Mouse (Mus musculus) monocyte, adult 2 months (primary cell): ENCODE measurements around the gene Cmip.

ENCODE experiments used
- DNase-seq, 2 experiments: peaks; one replicate each; pipeline ENCODE4 v3.0.0; 2022; ENCODE audit warnings: low spot score in 2 of 2, low read depth in 1 of 2

The Cmip gene

DNA sequence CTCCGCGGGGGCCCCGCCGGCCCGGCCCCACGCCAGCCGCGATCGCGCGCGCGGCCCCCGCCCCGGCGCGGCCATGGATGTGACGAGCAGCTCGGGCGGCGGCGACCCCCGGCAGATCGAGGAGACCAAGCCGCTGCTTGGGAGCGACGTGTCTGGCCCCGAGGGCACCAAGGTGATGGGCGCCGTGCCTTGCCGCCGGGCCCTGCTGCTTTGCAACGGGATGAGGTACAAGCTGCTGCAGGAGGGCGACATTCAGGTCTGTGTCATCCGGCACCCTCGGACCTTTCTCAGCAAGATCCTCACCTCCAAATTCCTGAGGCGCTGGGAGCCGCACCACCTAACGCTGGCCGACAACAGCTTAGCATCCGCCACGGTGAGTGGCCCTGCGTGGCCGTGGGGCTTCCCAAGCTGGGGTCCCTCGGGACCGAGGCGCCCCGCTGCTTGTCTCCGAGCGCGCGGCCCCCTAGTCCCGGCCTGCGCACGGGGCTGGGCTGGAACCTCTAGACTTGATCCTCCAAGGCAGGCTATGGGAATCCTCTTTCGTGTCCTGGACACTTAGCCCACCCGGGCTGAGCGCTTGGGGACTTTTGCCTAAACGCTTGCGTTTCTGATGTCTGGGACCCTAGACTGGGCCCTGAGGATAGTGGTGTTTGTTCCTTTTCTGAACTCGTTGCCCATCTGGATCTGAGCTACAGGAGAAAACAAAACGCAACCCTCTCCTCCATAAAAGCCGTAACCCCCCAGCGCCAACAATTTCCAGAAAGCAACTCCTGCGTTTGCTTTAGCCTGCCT, at the start of gene Cmip:
TSS of gene Cmip (plus strand) at position 36 of the 792 bp plus-strand sequence.
- DNase-seq, result peak in 1 of 2 experiments; percentile 34

DNA sequence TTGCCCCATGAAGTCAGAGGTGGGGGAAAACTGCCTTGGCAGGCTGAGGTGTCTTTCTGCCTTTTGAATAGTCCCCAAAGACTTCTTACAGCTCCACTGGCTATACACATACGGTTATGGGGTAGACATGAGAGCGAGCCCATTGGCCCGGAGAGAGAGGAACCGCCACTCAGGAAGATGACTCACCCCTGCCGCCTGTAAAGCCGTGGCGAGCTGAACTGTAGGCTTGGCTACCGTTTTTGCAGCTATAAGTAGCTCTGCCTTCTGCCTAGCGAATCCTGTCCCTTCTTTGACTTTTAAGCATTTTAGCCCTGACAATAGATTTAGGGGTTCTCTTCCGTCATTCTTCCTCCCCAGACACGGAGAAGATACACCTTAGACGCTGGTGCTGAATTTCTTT, 47.7 kb upstream of the Cmip start:
- peak; percentile 16 to 21 for DNase-seq

DNA sequence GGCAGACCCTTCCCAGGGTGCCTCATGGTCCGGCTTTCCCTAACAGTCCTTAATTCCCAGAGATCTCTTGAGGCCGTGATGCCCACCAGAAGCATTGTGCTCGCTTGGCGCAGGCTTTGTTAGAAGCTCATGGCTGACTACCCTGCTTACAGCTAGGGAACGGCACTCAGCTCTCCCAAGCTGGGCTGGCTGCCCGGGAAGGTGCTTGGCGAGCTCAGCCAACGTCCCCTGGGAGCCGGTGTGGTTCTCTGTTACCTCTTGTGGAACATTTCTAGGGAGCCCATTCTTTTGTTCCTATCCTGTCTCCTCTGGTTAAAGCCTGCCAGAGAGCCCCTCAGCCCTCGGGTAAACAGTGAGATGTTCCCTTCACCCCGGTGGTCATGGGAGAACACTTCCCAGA, 44.8 kb upstream of the Cmip start:
- DNase-seq, result no peak

DNA sequence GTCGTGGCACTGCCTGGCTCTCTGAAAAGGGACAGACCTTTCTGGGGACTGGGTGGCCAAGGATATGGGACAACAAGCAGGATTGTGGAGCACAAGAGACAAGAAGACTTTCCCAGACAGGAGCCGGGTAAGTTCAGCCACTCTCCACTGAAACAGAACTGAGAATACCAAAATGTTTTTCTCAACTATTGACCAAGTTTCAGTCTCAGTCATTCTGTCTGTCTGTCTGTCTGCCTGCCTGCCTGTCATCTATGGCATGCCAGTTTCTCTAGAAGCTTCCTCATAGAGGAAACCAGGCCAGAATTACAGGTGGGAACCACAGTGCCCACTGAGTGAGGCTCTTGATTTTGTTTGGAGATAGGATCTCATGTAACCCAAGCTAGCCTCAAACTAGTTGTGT, 39.1 kb upstream of the Cmip start:
- no peak for DNase-seq

DNA sequence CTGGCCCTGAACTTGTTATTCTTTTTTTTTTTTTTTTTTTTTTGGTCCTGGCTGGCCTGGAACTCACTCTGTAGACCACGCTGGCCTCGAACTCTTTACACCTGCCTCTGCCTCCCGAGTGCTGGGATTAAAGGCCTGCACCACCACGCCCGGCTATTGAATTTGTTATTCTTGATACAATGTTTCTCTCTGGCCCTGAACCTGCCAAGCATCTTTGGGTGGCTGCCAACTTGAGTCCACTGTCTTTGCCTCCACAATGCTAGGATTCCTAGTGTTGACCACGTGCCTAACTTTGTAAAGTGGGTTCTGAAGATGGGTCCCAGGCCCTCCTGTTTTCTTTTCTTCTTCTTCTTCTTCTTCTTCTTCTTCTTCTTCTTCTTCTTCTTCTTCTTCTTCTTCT, 34.5 kb upstream of the Cmip start:
- no peak for DNase-seq

DNA sequence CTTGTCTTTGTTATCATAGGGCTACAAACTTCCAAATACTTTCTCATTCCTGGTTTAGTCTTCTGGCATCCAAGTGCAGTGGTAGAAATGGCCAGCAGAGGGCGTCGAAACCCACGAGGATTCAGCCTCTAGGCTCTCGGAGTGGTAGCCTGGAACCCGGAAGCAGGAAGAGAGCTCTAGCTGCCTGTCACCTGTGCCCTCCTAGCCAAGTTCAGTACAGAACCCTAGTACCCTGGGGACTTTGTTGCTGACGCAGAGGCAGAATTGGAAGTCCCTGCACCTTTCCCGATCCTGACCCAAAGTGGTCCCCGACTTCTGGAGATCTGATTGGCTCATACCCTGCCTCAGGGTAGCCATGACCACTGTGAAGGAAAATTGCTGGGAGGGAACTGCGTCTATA, 32.2 kb upstream of the Cmip start:
- DNase-seq, result peak; percentile 66 to 77

DNA sequence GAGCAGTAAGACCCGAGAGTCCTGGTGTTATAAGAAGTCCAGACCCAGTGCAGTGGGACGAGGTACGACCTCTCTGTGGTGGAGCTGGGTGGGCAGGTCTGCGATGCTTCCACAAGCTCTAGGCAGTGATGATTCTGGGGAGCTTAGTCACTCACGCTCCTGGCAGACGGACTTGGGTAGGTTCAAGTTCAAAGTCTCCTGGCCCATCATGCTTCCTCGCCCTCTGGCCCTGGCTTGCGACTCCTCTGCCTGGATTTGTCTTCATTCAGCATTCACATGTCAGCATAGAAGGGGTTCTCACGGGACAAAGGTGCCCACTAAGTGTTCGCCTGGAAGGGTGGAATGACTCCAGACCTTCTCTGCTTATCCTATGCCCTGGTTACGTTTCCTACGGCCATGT, 30.6 kb upstream of the Cmip start:
- no peak for DNase-seq

DNA sequence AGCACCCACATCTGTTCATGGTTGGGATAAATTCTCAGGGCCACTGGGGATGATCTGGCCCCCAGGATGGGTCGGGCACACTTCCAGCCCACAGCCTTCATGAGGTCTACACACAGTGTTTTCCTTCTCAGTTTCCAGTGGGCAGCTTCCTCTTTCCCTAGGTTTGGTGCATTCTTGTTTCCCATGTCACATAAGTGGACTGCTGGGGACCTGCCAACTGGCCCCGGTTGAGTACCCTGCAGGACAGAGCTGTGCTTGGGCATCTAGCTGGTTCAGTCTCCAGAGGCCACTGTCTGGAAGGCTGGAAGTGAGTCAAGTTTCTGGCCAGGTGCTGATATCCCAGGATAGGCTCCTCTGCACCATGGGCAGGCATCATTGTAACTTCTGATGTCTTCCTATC, 29.5 kb upstream of the Cmip start:
- peak in 1 of 2 experiments; percentile 16 for DNase-seq

DNA sequence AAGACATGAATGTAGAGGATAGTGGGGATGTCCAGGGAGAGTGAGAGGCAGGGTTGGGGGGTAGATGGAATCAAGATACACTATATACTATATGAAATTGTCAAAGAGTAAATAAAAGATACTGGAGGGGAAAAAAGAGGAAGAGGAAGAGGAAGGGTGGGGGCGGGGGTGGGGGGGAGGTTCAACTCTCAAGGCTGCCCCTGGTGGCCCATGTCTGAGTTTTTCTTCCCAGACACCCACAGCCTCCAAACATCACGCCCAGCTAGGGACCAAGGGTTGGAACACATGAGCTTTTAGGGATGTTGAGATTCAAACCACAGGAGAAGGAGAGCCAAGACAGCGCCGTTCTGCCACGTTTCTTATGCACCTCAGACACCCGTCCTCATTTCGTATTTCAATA, 23.7 kb upstream of the Cmip start:
- DNase-seq, result no peak

DNA sequence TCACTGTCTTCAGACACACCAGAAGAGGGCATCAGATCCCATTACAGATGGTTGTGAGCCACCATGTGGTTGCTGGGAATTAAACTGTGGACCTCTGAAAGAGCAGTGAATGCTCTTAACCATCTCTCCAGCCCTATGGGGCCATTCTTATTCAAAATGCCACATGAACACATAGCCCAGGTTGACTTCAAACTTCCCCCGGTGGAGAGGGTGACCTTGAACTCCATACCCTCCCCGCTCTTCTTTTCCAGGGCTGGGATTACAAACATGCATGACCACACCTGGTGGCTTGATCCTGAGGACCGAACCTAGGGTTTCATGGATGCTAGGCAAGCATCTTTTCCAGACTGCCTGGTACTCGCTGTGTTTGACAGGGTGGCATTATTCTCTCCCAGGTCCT, 20.3 kb upstream of the Cmip start:
- no peak for DNase-seq

DNA sequence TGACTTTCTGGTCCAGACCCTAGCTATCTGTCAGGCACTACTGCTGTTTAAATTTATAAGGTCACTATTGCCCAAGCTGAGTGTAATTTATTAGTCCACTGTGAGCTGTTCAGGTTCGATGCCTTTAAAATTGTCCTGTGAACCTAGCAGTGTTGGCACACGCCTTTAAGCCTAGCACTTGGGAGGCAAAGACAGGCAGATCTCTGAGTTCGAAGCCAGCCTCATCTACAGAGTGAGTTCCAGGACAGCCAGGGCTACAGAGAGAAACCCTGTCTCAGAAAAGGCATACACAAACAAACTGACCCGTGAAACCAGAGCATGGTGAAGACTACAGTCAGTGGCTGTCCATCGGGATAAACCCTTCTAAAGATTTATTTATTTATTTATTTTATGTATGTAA, 16.5 kb upstream of the Cmip start:
- no peak for DNase-seq

DNA sequence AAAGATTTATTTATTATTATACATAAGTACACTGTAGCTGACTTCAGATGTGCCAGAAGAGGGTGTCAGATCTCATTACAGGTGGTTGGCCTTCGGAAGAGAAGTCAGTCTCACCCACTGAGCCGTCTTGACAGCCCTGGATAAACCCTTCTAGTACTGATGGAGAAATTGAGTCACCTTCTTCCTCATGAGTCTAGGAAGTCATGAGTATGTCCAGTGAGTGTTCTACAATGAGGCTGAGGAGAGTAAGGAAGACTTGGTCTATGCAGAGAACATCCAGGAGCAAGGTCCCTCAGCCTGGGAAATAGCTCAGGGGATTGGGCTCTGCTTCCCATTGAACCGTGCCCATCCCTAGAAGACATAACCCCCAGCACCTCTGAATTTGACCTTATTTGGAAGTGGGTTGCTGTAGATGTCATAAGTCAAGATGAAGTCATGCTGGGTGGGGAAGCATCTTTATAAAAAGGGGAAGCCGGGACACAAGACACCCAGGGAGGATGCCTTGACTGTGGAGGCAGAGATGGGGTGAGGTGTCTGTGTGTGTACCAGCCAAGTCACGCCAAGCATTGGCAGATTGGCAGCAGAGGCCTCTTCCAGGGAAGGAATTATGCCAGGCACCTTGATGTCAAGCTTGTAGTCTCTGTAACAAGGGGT, 15.9 kb upstream of the Cmip start:
- DNase-seq, result peak; percentile 48 to 58

DNA sequence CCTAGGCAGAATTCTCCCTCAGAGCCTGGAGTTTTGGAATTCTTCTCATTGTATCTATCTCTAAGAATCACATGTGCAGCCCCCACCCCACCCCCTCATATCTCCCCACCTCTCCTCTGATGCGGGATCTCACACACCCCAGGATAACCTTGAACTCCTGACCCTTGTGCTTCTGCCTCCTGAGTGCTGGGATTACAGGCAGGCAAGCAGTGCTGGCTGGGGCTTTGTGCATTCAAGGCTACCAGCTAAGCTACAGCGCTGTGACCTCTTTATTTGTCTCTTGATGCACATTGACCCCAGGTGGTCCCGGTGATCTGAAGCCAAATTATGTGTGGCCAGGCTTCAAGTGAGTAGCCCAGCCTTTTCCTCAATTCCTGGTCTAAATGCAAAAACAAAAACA, 15.0 kb upstream of the Cmip start:
- no peak for DNase-seq

DNA sequence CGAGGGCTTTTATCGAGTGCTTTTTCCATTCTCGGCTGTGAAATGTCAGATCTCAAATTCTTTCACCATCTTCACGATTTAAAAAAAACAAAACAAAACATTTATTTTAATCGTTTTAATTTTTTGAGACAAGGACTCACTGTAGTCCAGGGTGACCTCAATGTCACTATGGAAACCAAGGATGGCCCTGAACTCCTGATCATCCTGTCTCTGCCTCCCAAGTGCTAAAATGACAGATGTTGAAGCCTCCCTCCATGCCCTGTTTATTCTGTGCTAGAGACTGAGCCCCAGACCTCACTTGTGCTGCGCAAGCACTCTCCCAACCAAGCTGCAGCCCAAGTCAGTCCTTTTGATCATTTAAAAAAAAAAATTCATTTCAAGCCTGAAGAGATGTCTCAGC, 14.6 kb upstream of the Cmip start:
- DNase-seq, result no peak

DNA sequence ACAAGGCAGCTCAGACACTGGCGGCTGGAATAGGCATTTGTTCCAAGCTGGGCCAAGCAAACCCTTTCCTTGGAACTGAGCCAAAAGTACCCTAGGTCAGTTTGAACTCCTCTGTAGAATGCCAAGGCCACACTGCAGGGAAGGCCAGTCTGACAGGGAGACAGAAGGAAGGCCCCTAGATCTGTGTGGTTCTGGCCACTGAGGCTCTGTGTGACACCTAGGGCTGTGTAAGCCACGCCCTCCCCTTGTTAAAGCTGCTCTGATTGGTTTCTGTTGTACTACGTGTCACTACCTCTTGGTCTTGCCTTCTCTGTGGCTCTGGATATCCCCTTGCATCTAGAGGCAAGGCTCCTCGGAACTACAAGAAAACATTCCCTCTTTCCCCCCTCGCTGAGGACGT, 12.3 kb upstream of the Cmip start:
- DNase-seq, result no peak

DNA sequence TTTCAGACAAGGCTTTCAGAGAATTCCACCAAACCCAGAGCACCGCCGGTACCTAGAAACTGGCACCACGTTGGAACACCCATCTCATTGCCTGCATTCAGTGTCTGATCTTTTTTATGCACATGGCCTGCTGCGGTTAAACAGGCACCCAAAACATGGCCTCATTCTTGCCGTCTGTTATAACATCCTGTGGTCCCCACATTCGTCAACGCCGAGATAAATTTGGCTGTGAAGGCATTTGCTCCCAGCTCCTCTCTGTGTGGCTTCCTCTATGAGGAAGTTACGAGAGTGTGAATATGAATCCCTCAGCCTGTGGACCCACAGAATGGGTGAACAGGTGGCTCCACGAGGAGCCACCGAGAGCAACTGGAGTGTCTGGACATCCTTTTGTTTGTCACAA, 8.5 kb upstream of the Cmip start:
- DNase-seq, result no peak

DNA sequence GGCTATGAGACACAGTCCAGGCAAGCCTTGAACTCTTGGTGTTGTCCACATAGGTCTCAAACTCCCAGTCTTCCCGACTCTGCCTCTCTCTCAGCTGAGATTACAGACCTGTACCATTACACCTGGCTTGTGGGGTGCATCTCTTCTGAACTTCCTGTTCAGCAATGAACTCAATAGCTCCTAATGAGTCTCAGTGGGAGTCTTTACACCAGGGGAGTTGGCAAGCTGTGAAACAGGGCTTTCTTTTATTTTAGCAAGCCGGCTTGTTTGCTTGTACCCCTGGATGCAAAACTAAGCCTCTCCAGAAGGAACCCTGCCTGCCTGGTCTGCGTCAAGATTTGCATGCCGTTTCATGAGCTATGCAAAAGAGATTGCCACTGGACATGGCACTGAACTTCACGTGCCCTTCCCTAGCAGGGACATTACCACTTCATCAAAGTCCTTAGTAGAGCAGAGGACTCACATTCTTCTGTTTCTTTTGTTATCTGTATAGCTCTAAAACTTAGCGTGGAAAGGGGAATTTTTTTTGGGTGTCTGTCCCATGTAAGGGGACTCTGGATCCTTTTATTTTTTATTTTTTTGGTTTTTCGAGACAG, 5.7 kb upstream of the Cmip start:
- no peak for DNase-seq

DNA sequence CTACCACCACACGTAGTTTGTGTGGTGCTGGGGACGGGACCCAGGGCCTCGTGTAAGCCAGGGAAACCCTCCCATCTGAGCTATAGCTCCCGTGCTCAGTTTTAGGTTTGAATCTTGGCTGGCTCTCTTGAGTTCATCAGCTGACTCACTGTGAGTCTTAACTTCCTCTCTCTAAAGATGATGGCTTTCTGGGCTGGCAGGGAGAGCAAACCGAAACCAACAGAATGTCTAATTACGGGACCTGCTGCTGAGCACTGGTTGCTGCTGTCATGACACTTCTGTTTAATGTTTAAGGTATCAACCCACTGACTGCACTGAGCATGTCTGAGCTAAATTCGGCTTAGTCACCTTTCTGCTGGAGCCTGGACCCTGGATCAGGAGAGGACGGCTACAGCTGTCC, 4.2 kb upstream of the Cmip start:
- peak; percentile 56 to 66 for DNase-seq

DNA sequence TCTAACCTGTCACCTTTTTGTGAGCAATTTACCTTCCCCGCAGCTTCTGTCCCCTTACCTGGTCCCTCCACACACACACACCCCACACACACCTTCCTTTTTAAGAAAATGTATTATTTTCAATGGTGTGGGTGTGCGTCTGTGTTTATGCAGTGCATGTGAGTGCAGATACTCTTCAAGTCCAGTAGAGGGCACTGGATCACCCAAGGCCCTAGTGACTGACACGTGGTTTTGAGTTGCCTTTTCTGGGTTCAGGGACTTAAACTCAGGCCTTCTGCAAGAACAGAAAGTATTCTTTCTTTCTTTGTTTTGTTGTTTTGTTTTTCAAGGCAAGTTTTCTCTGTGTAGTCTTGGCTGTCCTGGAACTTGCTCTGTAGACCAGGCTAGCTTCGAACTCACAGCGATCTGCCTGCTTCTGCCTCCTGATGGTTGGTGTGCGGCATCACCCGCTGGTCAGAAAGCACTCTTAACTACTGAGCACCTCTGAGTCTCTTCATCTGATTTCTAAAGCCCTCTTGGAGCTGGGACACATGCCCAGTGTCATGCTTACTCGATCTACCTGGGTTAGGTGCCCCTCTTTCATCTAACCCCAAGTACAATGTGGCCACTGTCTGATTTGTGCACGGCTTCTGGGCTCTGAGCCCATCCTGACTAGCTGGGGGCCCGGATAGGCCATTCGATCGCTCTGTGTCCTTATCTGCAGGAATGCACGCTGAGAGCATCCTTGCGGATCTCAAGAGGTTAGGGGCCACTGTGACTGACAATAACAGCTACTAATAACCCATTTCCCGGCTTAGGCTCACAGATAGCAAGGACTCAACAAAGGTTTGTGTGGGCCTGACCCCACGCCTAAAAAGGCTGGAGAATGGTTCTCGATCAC, 3.2 kb upstream of the Cmip start:
- DNase-seq, result no peak

DNA sequence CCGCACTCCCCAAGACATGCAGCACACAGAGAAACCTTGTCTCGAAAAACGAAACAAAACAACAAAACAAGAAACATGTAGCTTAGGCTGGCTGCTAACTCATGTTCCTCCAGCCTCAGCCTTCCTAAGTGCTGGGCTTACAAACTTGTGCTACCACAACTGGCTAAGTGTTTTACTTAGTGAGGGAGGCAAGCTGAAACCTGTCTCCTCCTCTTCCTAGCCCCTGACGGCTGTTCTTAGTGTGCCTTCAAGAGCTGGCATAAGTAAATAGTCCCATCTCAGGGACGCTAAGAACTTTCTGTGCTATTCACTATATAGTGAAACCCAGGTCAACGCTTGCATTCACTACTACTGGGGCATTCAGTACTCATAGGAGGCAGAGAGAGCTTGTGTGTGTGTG, 2.4 kb upstream of the Cmip start:
- DNase-seq, result no peak

DNA sequence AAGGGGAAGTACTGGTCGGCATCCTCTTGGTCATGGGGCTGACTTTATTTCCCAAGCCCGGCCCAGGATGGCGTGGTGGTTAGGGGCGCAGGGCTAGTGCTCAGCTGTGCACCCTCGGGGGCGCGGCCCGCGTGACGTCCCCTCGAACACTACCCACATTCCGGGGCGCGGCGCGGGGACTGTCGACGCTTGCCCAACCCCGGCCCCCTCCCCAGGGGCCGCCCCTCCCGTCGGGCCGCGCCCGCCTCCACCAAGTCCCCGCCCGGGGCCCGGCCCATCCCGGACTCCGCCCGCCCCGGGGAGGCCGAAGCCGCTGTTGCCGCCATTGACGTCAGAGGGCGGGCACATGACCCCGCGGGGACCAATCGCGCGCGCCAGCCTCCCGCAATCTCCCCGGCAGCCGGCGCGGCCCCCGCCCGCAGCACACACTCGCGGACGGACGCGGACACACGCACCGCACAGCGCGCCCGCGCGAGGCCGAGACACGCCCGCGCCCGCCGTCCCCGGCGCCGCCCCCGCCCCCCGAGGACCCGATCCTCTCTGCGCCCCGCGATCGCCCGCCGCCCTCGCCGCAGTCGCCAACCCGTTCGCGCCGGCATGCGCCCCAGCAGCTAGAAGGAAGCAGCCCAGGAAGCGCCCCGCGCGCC, 449 bp upstream of the Cmip start:
- peak; percentile 86 to 97 for DNase-seq
